Mouse (Mus musculus) Patski (cell line): ENCODE measurements around the gene Sept11. TPM values are rescaled to one million over a fixed set of nuclear protein-coding genes. Genes with fewer than 3 reads are reported as not detected.

Source experiments
- ATAC-seq: fragments of 100-300 bp; one replicate; pipeline ENCODE4 v1.8.0; 2021
- CTCF ChIA-PET: fragments of 350-600 bp; sonication (Branson Sonifier 250); formaldehyde crosslinking; loops from one replicate; lab custom pipeline; 2022; ENCODE audit warnings: inconsistent platforms; lab: Charles Lee
- POLR2A ChIA-PET: fragments of 350-600 bp; sonication (Branson Sonifier 250); formaldehyde crosslinking; loops from one replicate; lab custom pipeline; 2022; ENCODE audit warnings: antibody characterized with exemption, inconsistent platforms; lab: Charles Lee
- DNase-seq: peaks from one replicate; pipeline ENCODE4 v3.0.0-alpha.2; 2011; ENCODE audit warnings: low read depth, low spot score
- H3K27me3 ChIP-seq: fragments of 371-371 bp; one replicate; pipeline ENCODE4 v1.5.1; 2021
- CTCF ChIP-seq: fragments of 100-300 bp; IDR thresholded peaks from one replicate; pipeline ENCODE4 v1.5.1; 2021
- in situ Hi-C: fragments of 300-500 bp; cut with MboI; formaldehyde crosslinking; loops from 3 replicates; pipeline ENCODE4 v1.11.1; 2018; ENCODE audit warnings: low pct_unique_long_range_greater_than_20kb, mixed read lengths
- polyA plus RNA-seq: library from polyadenylated mRNA; unstranded; gene quantifications from one replicate; pipeline ENCODE4 v1.2.3, GENCODE M21; 2021

Sept11 gene
- polyA plus RNA-seq, 1 experiment from 2014 or later, result 335 TPM

DNA sequence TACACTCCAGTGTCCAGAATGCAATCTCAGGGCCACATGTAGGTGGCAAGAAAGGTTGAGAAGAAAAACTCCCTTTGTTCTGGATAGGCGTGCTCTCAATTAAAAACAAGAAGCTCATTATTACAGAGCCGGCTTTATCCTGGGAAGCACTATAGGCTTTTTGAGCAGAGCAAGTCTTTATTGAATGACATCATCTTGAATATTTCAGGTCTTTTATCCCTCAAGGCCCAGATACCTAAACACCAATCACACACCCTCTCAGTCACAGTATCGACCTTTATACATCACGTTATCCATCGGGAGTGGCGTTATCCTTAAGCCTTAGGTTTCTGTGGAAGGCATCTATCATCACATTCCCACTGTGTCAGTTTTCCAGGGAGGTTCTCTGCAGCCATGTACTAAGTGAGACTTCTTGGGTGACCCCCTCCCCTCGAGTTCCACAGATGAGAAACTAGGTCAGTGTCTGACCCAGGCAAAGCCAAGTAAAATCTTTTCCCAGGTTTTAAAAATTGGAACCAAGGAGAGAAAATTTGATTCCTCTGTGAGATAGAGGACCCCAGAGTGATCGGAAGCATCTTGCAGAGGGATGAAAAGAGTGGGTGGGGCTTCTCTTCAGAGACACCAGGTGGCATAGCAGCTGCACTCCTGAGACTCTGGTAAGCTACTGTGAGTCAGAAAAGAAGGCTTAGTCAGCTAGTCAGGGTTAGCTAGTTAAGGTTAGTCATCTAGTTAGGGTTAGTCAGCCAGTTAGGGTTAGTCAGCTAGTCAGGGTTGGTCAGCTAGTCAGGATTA lies 39.4 kb upstream of the Sept11 start:
- TF ChIP-seq CTCF, result no peak
- in situ Hi-C loops, result no loop called here
- no peaks in the 10 kb centered on the region for H3K27me3 ChIP-seq
- ChIA-PET POLR2A (no interaction called here), CTCF (interaction anchor here (1.4 to 2.0 kb wide), 3 partner anchors 9 to 14 kb away, joined by 3 to 4 read pairs (median 4); no protein-coding TSS in a partner anchor)
- ATAC-seq, result no peak
- DNase-seq, result no peak

DNA sequence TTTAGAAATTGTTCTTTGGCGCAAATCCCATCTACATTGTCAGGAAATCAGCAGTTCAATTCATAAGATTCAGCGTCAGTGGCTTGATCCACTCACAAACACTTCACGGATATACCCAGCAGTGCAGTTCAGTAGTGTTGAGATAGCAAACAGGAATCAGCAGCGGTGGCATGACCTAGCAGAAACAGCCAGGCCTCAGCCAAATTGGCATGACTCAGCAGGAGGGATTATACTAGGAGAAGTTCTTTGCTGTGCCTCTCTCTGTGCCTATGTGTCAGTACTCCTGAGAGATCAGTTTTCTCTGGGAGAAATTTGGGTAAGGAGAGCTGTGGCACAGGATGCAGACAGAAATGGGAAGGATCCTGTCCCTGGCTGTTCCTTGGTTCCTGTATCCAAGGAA lies 32.4 kb upstream of the Sept11 start:
- H3K27me3 ChIP-seq, result no peaks in the 10 kb centered on the region
- TF ChIP-seq CTCF, result no peak
- DNase-seq, result no peak
- ChIA-PET POLR2A (interaction anchor here (0.8 kb wide), 1 partner anchor 15 kb away, joined by 4 read pairs; no protein-coding TSS in a partner anchor), CTCF (interaction anchor here (1.5 to 1.7 kb wide), 2 partner anchors 12 to 30 kb away, joined by 4 to 5 read pairs; no protein-coding TSS in a partner anchor)
- no peak for ATAC-seq
- in situ Hi-C loops, result no loop called here

DNA sequence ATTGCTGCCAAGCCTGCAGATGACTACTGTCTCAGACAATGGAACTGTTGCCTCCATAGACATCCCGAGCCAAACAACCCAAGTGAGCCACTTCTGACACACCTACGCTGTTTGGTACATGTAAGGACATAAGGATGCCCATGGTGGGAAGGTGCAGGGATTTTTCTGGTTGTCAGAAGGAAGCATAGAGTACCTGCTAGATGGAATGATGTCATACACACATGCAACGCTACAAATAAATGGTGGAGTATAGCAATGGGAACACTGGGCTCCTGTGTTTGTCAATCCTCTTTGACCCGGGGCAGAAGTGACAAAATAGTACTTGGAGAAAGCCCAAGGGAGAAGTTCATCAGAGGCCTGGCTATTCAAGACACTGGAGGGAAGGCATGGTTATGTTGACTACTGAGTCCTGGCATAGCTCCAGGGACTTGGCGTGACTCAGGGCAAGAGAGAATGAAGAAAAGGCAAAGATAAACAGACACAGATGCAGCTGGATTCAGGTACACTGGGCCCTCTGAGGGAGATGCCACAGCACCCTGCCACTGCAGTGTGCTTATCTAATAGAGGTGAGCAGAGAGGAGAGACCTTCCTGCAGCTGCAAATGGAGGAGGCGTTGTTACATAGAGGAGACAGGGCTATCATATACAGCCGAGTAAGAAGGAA lies 15.4 kb upstream of the Sept11 start:
- no peak for ATAC-seq
- no peak for DNase-seq
- H3K27me3 ChIP-seq, result no peaks in the 10 kb centered on the region
- ChIA-PET CTCF (interaction anchor here (0.9 to 1.0 kb wide), 2 partner anchors 15 to 48 kb away, joined by 3 to 6 read pairs; no protein-coding TSS in a partner anchor), POLR2A (interaction anchor here (0.5 to 0.9 kb wide), 2 partner anchors 25 to 769 kb away, joined by 3 to 4 read pairs; no protein-coding TSS in a partner anchor)
- no peak for TF ChIP-seq CTCF
- in situ Hi-C loops, result no loop called here

DNA sequence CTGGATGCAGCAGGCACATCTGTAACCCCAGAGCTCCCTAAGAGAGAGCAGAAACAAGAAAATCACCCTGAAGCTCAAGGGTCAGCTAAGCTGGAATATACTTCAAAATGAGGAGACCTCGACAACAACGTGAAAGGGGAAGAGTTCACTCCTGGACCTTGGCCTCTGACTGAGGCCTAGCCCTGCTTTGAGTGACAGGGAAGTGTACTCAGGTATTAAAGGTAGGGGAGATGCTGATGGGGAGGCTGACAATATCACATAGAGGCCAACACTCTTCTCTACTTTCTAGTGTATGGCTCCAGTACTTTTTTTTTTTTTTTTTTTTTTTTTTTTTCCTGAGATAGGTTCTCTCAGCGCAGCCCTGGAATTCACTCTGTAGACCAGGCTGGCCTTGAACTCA lies 13.6 kb upstream of the Sept11 start:
- TF ChIP-seq CTCF, result no peak
- H3K27me3 ChIP-seq, result no peaks in the 10 kb centered on the region
- ChIA-PET POLR2A (interaction anchor here (0.7 kb wide), 1 partner anchor 9 kb away, joined by 4 read pairs; no protein-coding TSS in a partner anchor), CTCF (interaction anchor here (0.9 to 2.0 kb wide), 2 partner anchors 9 to 18 kb away, joined by 4 to 6 read pairs; no protein-coding TSS in a partner anchor)
- in situ Hi-C loops, result no loop called here
- ATAC-seq (no peak), DNase-seq (no peak)

DNA sequence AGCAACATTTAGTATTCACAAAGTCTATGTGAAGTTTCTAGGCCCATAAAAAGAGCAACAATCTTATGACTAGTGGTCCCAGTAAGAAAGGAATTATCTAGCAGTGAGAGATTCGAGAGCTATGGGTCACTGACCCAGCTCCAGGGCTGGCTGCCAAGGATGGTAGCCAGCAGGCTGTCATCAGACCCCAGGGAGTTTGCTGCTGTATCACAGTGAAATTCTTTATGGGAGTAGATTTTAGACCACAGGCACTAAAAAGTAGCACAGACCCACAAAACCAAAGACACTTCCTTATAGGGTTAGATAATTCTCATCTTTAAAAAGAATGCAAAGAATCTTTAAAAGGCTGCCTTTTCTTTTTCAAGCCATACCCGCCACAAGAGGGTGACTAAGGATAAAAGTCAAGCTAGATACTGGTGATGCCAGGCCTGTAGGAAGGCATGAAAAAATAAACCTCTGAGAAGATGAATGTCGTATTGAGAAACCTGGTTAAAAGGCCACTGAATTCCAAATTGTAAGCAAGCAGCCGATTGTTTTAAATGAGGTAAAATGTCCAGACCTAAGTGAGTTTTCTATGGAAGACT lies 8.1 kb upstream of the Sept11 start:
- DNase-seq (no peak), ATAC-seq (peak; percentile 87)
- TF ChIP-seq CTCF, result no peak
- CTCF ChIA-PET, result interaction anchor here (0.6 to 2.1 kb wide), 10 partner anchors 11 to 356 kb away, joined by 3 to 6 read pairs (median 3); no protein-coding TSS in a partner anchor
- POLR2A ChIA-PET, result no interaction called here
- H3K27me3 ChIP-seq, result no peaks in the 10 kb centered on the region
- in situ Hi-C loops, result no loop called here

DNA sequence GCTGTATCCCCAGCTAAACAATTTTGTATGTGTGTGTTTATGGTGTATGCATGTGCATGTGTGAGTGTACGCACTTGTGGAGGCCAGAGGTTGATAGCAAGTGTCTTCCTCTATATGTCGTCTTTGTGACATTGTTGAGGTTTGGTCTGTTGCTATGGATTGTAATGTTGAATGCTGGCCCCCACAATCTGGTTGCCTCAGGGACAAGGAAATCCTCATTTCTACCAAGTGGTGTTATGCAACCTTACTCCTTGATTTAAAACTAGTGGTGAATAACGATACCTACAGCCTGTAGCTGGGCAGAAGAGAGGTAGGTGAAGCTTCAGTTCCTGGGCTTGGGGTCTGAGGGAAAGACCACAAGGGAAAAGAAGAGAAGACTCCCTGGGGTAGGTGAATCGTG lies 7.3 kb upstream of the Sept11 start:
- no peak for DNase-seq
- ChIA-PET CTCF (interaction anchor here (0.6 to 2.1 kb wide), 8 partner anchors 10 to 116 kb away, joined by 3 to 6 read pairs (median 4); no protein-coding TSS in a partner anchor), POLR2A (no interaction called here)
- in situ Hi-C loops, result no loop called here
- no peak for ATAC-seq
- no peak for TF ChIP-seq CTCF
- no peaks in the 10 kb centered on the region for H3K27me3 ChIP-seq

DNA sequence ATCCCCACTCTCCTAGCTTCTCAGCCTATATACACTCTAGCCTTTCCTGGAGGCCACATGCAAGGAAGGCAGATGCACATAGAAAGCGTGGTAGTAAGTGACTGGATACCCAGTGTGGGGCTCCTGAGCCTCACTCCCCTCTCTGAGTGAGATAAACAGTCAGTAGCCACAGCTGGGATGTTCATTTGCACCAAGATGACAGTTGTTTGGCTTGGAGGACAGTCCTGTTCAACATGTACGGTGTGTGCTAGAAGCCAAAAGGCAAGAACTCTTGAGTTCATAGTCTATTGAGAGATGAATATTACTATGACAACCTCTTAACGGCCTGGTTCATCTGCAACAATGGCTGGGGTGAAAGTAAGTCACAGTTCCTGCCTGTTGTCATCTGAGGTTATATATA lies 2.0 kb upstream of the Sept11 start:
- in situ Hi-C loops, result loop anchor here (5.0 to 10.0 kb wide), 4 partner anchors 71 to 416 kb away; partner anchors contain the start of genes Ccdc158 and Ccng2
- no peak for ATAC-seq
- ChIA-PET POLR2A (no interaction called here), CTCF (interaction anchor here (1.9 kb wide), 1 partner anchor 363 kb away, joined by 5 read pairs; no protein-coding TSS in a partner anchor)
- no peak for DNase-seq
- no peak for TF ChIP-seq CTCF
- no peaks in the 10 kb centered on the region for H3K27me3 ChIP-seq

DNA sequence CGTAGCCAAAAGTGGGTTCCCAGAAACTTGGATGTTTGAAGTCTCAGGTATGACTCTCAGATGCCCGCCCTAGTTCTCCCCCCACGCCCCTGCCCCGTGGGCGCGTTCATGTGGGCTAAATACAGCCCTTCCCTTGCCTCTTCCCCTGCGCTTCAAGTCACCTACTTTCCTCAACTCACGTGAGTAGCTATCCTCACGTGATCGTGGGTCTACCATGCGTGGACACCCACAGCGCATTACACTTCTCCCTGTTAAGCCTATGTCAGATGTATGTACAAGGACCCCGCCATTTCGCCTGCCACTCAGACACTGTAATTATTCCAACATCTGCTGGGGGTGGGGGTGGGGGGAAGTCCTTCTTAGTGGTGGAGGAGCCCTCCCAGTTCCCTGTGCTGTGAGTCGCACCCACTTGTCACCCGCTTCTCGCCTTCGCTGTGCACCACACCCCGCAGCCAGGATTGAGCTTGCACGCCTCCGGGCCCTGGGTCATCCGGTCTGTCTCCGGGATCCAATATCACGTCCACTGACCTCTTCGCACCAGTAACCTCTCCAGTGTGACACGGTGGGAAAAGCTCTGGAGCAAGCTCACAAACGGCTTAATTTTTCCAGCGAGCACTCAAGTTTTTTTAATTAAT lies 973 bp upstream of the Sept11 start:
- ChIA-PET CTCF (interaction anchor here (1.0 to 1.9 kb wide), 4 partner anchors 38 to 364 kb away, joined by 3 to 5 read pairs (median 3); no protein-coding TSS in a partner anchor), POLR2A (interaction anchor here (0.6 to 2.3 kb wide), 7 partner anchors 37 to 112 kb away, joined by 3 to 17 read pairs (median 5); no protein-coding TSS in a partner anchor)
- ATAC-seq (peak; percentile 16), DNase-seq (no peak)
- no peaks in the 10 kb centered on the region for H3K27me3 ChIP-seq
- no peak for TF ChIP-seq CTCF
- in situ Hi-C loops, result loop anchor here (5.0 to 10.0 kb wide), 4 partner anchors 70 to 417 kb away; partner anchors contain the start of genes Ccdc158 and Ccng2

DNA sequence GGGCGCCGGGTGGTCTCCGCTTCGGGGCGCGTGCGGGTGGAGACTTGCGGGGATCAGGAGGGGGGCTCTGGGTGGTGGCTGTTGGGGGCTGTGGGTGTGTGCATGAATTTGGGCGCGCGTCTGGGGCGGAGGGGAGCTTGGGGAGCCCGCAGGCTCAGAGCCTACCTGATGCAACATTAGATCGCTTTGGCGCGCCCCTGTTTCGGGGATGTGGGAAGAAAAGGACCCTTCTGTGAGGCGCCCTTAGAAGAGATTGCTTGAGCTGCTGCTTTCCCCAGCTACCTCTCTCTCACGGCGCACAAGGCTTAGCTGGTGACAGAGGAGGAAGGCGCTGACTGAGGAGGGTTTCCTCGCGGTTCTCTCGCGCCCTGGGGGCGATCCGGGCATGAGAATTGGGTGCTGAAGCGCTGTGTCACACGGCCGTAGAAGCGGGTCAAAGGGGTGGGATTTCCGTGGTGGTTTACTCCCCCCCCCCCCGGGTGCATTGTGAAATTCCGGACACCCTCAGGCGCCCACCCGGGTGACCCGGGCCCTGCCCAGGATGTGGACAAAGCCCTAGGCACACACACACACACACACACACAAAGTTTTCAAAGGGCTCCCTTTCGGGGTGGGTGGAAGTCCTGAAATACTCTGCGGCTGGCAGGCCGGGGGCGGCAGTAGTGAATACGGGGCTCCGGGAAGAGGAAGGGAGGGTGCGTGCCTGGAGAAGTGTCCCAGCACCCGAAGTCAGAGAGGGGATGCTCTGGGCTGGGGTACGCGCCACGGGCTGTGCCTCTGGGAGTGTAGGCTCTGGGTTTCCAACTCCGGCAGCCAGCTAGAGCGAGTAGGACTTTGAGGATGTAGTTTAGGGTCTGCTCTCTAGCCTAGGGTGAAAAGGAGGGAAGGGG lies 646 bp downstream of the Sept11 start:
- ChIA-PET POLR2A (interaction anchor here (0.5 to 2.3 kb wide), 7 partner anchors 33 to 592 kb away, joined by 3 to 17 read pairs (median 5); no protein-coding TSS in a partner anchor), CTCF (interaction anchor here (1.1 to 1.6 kb wide), 3 partner anchors 51 to 74 kb away, joined by 3 read pairs; no protein-coding TSS in a partner anchor)
- no peak for DNase-seq
- no peaks in the 10 kb centered on the region for H3K27me3 ChIP-seq
- in situ Hi-C loops, result loop anchor here (5.0 to 10.0 kb wide), 4 partner anchors 68 to 419 kb away; partner anchors contain the start of genes Ccdc158 and Ccng2
- ATAC-seq, result peak; percentile 41
- no peak for TF ChIP-seq CTCF
